Mouse (Mus musculus) liver, embryonic 14.5 days (tissue): ENCODE data around the gene Ugt1a2.

Experiments used
- CTCF ChIP-seq: IDR thresholded peaks from 2 replicates; pipeline ENCODE4 v1.5.1; 2016; ENCODE audit warnings: antibody characterized with exemption, low read depth, control low read depth
- EP300 ChIP-seq: IDR thresholded peaks from 2 replicates; pipeline ENCODE4 v1.6.1; 2016; ENCODE audit warnings: antibody characterized with exemption, low read depth

DNA sequence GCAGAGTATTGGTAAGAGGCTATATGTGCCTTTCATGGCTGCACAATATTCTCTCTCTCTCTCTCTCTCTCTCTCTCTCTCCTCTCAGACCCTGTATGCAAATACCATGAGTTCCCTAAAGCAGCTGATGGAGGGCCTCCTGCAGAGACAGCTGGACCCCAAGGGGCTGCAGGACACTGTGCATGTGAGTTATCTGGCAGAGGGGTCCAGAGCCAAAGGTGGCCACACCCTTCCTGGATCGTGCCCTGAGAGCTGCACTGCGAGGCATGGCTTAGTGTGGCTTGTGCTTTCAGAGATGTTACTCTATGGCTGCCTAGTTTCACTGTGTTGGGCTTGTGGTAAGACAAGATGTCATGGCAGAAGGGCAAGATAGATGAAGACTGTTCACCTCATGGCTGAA lies 47.3 kb downstream of the Ugt1a2 start:
- TF ChIP-seq EP300 (no peak), CTCF (no peak)
